Mouse (Mus musculus) hematopoietic stem cell, adult 5-6 weeks (primary cell): ENCODE measurements around the gene Slc6a19. TPM values are rescaled to one million over a fixed set of nuclear protein-coding genes. Genes with fewer than 3 reads are reported as not detected.
A peak's percentile ranks its signal among the peaks of the same experiment; 100 is the strongest.

ENCODE experiments used
- ATAC-seq, 2 experiments: fragments of 125-278 bp in 1 of 2; replicated peaks in 1 of 2; 2 replicates each; pipeline ENCODE4 v1.8.0; 2016 to 2017; ENCODE audit warnings: inconsistent platforms in 2 of 2, mild to moderate bottlenecking in 2 of 2, moderate number of reproducible peaks in 2 of 2, low read depth in 1 of 2, moderate TSS enrichment in 1 of 2; ENCODE audit not compliant: low FRiP score in 2 of 2, poor library complexity in 2 of 2, severe bottlenecking in 2 of 2, insufficient read depth in 1 of 2, low TSS enrichment in 1 of 2
- total RNA-seq: library from RNA; stranded (forward); fragments of 172-1452, 232-1000 nt; gene quantifications from 2 replicates; pipeline ENCODE4 v1.2.3, GENCODE M21; 2017

Gene Slc6a19
- total RNA-seq: 0.06 TPM in 1 of 2 replicates, not detected in the other

GRCm38 (mm10) chr13:73704694-73705325 lies at the start of gene Slc6a19:
TSS of gene Slc6a19 (minus strand) at chr13:73704865.
- ATAC-seq: no peak

DNA sequence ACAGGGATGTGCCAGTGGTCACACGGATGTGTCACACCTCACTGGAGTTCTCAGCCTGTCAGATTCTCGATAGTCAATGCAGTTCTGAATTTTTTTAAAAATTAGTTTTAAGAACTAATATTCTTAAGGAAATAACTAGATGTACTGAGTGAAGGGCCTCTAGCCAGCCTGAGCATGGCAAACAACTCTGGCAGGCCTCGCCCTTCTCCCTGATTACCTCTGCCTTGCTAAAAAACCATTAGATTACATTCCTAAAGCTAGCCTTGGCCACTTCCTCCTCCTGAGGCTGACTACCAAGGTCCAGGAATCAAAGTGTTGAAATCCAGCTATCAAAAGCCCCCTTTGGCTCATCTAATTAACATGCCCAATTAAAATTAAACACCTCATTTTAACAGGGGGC lies 46.6 kb upstream of the Slc6a19 start:
- no peak for ATAC-seq

DNA sequence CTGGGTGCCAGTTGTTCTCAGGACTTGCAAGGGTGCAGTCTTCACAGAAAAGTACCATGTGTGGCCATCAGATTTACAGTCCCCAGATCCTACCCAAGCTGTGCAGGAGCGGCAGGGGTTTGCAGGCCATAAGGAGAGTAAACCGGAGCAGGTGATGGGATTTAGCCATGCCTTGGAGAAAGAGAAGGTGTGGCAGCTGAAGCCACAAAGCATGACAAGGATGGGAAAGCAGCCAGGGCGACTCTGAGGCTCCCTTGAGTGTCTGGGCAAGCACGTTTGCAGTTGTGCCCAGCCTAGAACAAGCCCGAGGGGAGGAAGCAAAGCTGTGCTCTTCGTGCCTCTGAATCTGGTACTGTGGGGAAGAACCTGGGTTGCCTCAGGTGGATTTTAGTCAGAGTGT lies 45.8 kb upstream of the Slc6a19 start:
- no peak for ATAC-seq

GRCm38 (mm10) chr13:73748663-73749440 lies 44.2 kb upstream of the Slc6a19 start:
- ATAC-seq: peak; percentile 91 to 92

DNA sequence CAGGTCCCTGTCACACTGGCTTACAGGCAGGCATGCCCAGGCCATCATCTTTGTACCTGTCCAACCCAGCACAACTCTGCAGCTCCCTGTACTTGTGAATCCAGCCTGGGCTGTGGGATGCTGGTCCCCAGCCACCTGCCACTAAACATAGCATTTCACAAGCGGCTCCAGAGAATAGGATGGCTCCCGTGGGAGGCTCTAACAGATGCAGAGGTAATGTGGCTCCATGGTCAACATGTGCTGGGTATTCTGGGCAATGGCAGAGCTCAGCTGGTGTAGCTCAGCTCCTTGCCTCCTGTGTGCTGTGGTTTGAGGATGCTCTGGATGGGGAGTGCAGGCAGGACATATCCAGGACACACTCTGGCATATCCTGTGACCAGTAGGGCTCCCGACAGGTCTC lies 39.0 kb upstream of the Slc6a19 start:
- no peak for ATAC-seq

GRCm38 (mm10) chr13:73742944-73743343 lies 38.3 kb upstream of the Slc6a19 start:
- no peak for ATAC-seq

DNA sequence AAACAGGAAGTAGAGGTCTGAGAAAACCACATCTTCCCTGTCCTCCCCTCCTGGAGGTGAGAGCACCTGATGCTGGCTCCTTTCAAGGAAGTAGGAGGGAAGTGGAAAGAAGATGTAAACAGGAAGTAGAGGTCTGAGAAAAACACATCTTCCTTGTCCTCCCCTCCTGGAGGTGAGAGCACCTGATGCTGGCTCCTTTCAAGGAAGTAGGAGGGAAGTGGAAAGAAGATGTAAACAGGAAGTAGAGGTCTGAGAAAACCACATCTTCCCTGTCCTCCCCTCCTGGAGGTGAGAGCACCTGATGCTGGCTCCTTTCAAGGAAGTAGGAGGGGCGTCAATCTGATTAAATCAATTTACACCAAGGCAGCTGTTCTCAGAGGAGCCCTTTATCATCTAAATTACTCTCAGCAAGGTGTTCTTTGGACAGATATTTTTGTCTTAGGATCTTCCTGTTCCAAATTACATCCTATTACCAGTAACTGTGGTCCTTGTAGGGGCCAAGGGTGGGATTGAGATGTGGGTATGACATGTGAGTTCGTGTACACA lies 35.8 kb upstream of the Slc6a19 start:
- peak; percentile 13 to 15; a peak in 1 of 4 replicates for ATAC-seq

- peak; percentile 65 to 74 for ATAC-seq
Measured at GRCm38 (mm10) chr13:73736943-73737342, 32.3 kb upstream of the Slc6a19 start.

DNA sequence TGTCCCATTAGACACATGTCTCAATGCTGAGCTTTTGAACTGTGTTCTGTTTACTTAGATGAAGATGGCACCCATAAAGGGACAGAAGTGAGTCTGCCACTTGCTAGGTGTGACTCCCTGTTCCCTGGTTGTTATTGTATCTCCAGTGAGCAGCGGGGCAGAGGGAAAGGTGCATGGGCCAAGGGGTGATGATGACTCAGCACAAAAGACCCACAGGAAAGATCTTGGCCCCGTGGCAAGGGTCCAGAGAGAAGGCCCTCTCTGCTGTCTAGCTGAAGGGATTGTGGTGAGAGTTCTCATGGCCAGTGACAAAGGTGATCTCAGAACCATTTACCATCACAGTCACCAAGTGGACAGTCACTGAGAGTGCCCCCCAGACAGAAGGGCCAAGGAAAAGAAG lies 31.3 kb upstream of the Slc6a19 start:
- ATAC-seq: no peak

- no peak for ATAC-seq
Measured at GRCm38 (mm10) chr13:73735270-73735669, 30.6 kb upstream of the Slc6a19 start.

GRCm38 (mm10) chr13:73734379-73734778 lies 29.7 kb upstream of the Slc6a19 start:
- no peak for ATAC-seq

DNA sequence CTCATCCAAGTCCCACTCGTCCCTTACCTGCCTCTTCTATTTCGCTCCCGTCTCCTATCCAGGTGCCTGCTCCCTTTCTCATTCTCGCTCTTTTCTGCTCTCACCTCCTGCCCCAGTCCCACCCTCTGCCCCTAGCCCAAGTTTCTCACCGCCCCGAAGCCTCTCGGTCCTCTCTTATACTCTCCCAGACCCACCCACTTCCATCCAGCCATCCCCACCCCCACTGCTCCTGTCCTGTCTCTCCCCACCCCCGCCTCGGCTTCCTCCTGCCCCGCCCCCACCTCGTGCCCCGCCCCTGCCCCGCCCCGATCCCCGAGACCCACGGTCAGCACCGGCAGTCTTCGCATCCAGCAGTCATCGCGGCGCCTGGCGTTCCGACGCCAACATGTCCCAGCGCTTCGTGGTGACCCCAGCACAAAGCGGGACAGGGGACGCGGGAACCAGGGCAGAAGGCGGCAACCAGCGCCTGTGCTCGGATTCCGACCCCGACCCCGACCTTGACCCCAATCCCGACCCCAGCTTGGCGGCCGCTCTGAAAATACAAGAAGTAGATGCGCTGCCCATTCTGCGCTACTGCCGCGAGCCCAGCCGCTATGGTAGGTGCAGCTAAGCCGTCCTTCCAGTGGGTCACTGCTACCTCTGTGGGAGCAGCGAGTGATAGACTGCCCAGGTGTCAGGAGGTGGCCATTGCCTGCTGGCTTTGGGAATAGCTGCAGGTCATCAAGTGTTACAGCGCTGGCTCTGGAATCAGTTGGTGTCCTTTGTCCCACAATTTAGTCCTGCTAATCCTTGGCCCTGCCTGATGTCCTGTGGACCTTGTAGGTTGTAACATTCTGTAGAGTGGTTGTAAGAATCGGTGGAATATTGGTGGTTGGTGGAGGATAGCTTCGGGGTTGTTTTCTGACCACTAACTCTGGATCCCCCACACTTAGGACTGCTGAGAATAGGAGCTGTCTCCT lies 28.4 kb upstream of the Slc6a19 start, which contains the start of gene Slc12a7:
Gene Slc12a7, plus strand, starts transcription at position 353 of the 959 bp plus-strand sequence.
- ATAC-seq: no peak; a peak in 1 of 4 replicates

- ATAC-seq: no peak
Measured at GRCm38 (mm10) chr13:73732235-73732634, 27.6 kb upstream of the Slc6a19 start.

DNA sequence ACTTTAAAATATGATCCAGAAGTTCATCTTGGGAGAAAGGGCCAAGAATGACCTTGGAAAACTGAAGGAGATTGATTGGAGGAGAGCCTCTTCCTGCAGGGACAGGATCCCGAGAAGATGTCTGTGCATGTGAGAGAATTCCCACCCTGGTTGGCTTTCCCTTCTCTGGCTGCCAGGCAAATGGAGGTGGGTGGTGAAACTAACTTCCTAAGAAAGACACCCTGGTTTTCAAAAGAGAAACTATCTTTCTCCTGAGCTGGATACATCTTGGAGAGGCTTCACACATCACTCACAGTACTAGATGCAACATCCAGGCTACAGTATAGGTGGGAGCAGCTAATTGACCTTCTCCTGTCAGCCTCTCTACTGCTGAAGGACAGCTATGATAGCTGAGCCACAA lies 26.2 kb upstream of the Slc6a19 start:
- no peak for ATAC-seq

- ATAC-seq: no peak
Measured at GRCm38 (mm10) chr13:73728633-73729032, 24.0 kb upstream of the Slc6a19 start.

- no peak for ATAC-seq
Measured at GRCm38 (mm10) chr13:73727621-73728025, 23.0 kb upstream of the Slc6a19 start.

DNA sequence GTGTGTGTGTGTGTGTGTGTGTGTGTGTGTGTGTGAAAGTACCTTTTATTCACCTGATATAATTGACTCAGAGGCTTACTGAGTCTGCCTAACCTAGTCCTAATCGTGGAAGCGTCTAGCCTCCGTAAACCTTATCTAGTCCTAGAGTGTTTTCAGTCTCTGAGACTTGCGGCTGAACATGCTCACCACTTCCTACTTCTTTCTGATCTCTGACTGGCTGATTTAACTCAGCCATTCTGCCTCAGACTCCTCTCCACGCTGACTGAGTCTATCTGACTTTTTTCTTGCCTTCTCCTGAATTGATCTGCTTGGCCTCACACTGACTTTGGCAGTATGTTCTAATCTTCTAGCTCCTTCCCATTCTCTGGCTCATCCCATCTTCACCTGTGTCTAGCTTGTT lies 20.6 kb upstream of the Slc6a19 start:
- ATAC-seq: peak; percentile 81 to 92
